8 mouse cellular contexts compared by ENCODE assay signal in the genomic region with DNA sequence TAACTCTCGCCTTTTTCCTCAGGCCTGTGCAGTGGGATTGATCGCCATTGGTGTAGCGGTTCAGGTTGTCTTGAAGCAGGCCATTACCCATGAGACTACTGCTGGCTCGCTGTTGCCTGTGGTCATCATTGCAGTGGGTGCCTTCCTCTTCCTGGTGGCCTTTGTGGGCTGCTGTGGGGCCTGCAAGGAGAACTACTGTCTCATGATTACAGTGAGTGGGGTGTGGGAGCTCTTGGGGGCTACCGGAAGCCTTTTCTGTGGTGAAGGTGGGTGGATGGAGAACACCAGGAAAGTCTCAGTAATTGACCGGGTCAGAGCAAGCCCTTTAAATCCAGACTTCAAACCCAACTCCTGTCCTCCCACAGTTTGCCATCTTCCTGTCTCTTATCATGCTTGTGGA. TPM values are rescaled to one million over a fixed set of nuclear protein-coding genes. Genes with fewer than 3 reads are reported as not detected.
DNase-seq lines count a peak whose midpoint lies in the region; ATAC-seq and TF ChIP-seq lines count a peak whose summit lies in the region.
"Had no signal": no experiment of that assay in that cellular context is flagged by ENCODE, and none has a peak within 500 bp of the region (broad histone marks: within the 10 kb centered on the region; RNA-seq: fewer than 3 reads in every experiment).

No protein-coding gene starts in this region.

- no peak for ATAC-seq in kidney, postnatal 0 days (replicated peaks; ENCODE audit: low FRiP score, low read depth)
- no peak for ATAC-seq in embryonic facial prominence, embryonic 13.5 days (ENCODE audit: insufficient number of reproducible peaks, insufficient read depth, low FRiP score, low TSS enrichment, low read depth)
- no peak for ATAC-seq in hindbrain, postnatal 0 days
- ATAC-seq in neural tube, embryonic 12.5 days (ENCODE audit: low FRiP score, low read depth), result no peak

- peak overlapping the region; percentile 42; the same call in 1 of the 2 replicates for H3K9ac ChIP-seq in kidney, postnatal 0 days (ENCODE audit: low read depth, low read length)
- H3K9ac ChIP-seq in embryonic facial prominence, embryonic 13.5 days, result peak overlapping the region; percentile 98; the same call in 1 of the 2 replicates
- H3K9ac ChIP-seq in hindbrain, postnatal 0 days (replicated peaks; ENCODE audit: low read length), result no peak overlapping the region
- no peak overlapping the region for H3K9ac ChIP-seq in neural tube, embryonic 12.5 days

- H3K9me3 ChIP-seq in kidney, postnatal 0 days (replicated peaks; ENCODE audit: low read length), result no peaks in the 10 kb centered on the region
- H3K9me3 ChIP-seq in embryonic facial prominence, embryonic 13.5 days, result no peaks in the 10 kb centered on the region
- no peaks in the 10 kb centered on the region for H3K9me3 ChIP-seq in hindbrain, postnatal 0 days (ENCODE audit: low read length)
- no peaks in the 10 kb centered on the region for H3K9me3 ChIP-seq in neural tube, embryonic 12.5 days

- peak overlapping the region; percentile 67 for H3K4me2 ChIP-seq in kidney, postnatal 0 days (ENCODE audit: low read length)
- peak overlapping the region; percentile 76 for H3K4me2 ChIP-seq in embryonic facial prominence, embryonic 13.5 days
- peak overlapping the region; percentile 63 for H3K4me2 ChIP-seq in hindbrain, postnatal 0 days (ENCODE audit: low read depth, low read length)
- peak overlapping the region; percentile 87 for H3K4me2 ChIP-seq in neural tube, embryonic 12.5 days (replicated peaks)

- H3K4me3 ChIP-seq in kidney, postnatal 0 days (replicated peaks; ENCODE audit: low read depth, low read length), result peak overlapping the region; percentile 91
- peak overlapping the region; percentile 86 for H3K4me3 ChIP-seq in embryonic facial prominence, embryonic 13.5 days
- H3K4me3 ChIP-seq in hindbrain, postnatal 0 days (ENCODE audit: low read length), result peak overlapping the region; percentile 87
- H3K4me3 ChIP-seq in neural tube, embryonic 12.5 days, result 0 out of 2 replicates have a peak overlapping the region, but pooled peaks have one; percentile 74

- H3K36me3 ChIP-seq in kidney, postnatal 0 days (ENCODE audit: insufficient read depth, low read length), result peaks cover 16% of the 10 kb centered on the region; the same call in 1 of the 2 replicates
- H3K36me3 ChIP-seq in embryonic facial prominence, embryonic 13.5 days, result peaks cover 50% of the 10 kb centered on the region
- H3K36me3 ChIP-seq in hindbrain, postnatal 0 days (ENCODE audit: insufficient read depth, low read length), result no peaks in the 10 kb centered on the region; the same call in 1 of the 2 replicates
- H3K36me3 ChIP-seq in neural tube, embryonic 12.5 days, result no peaks in the 10 kb centered on the region

- WGBS in kidney, postnatal 0 days, result 73% methylated on average over 6 of the region's 6 CpGs
- 89% methylated on average over 6 of the region's 6 CpGs for WGBS in embryonic facial prominence, embryonic 13.5 days
- 76% methylated on average over 6 of the region's 6 CpGs for WGBS in hindbrain, postnatal 0 days
- 92% methylated on average over 6 of the region's 6 CpGs for WGBS in neural tube, embryonic 12.5 days

- H3K27me3 ChIP-seq in kidney, postnatal 0 days (ENCODE audit: insufficient read depth, low read length), result no peaks in the 10 kb centered on the region
- H3K27me3 ChIP-seq in embryonic facial prominence, embryonic 13.5 days, result no peaks in the 10 kb centered on the region
- H3K27me3 ChIP-seq in hindbrain, postnatal 0 days (ENCODE audit: insufficient read depth, low read length), result no peaks in the 10 kb centered on the region
- H3K27me3 ChIP-seq in neural tube, embryonic 12.5 days (replicated peaks), result no peaks in the 10 kb centered on the region

- peaks cover 12% of the 10 kb centered on the region for H3K4me1 ChIP-seq in kidney, postnatal 0 days (replicated peaks; ENCODE audit: insufficient read depth, low read length)
- H3K4me1 ChIP-seq in embryonic facial prominence, embryonic 13.5 days, result peaks cover 33% of the 10 kb centered on the region
- no peaks in the 10 kb centered on the region for H3K4me1 ChIP-seq in hindbrain, postnatal 0 days (ENCODE audit: insufficient read depth, low read length)
- H3K4me1 ChIP-seq in neural tube, embryonic 12.5 days, result peaks cover 16% of the 10 kb centered on the region; the same call in 1 of the 2 replicates

- TF ChIP-seq CTCF in kidney, postnatal 0 days (IDR thresholded peaks at IDR 0.05; ENCODE audit: low read depth), result no peak
- TF ChIP-seq CTCF in hindbrain, postnatal 0 days (IDR thresholded peaks at IDR 0.05; ENCODE audit: low read depth), result no peak

- DNase-seq in kidney, postnatal 0 days (ENCODE audit: low spot score), result no peak
- DNase-seq in kidney, postnatal 25 days, result no peak
- no peak for DNase-seq in hindbrain, postnatal 0 days (ENCODE audit: low spot score)
- no peak for DNase-seq in urinary bladder, postnatal 36 days (ENCODE audit: low spot score in 2 of 2)
- DNase-seq in thymus, postnatal 10 days (ENCODE audit: low spot score in 2 of 2), result no peak
- DNase-seq: cerebellum, postnatal 25 days had no signal

- H3K27ac ChIP-seq in kidney, postnatal 0 days, result no peak overlapping the region
- 0 out of 2 replicates have a peak overlapping the region, but pooled peaks have one; percentile 94 for H3K27ac ChIP-seq in embryonic facial prominence, embryonic 13.5 days
- no peak overlapping the region; the same call in 1 of the 2 replicates for H3K27ac ChIP-seq in hindbrain, postnatal 0 days
- no peak overlapping the region for H3K27ac ChIP-seq in neural tube, embryonic 12.5 days

RNA-seq across cellular contexts. Expression of gene Cd63, which starts 10.6 kb away (rescaled TPM):
- polyA plus RNA-seq in kidney, postnatal 0 days (2015; fragmentation: Nextera tagmentation; extraction: Ambion mirVana), result 1,350 and 1,394 TPM in 2 replicates
- 663 and 674 TPM in 2 replicates for polyA plus RNA-seq in embryonic facial prominence, embryonic 13.5 days (2015; fragmentation: Nextera tagmentation; extraction: Ambion mirVana)
- 35.2 and 40.9 TPM in 2 replicates for total RNA-seq in hindbrain, postnatal 0 days (2014; rRNA removed)
- 417 and 436 TPM in 2 replicates for polyA plus RNA-seq in hindbrain, postnatal 0 days (2015; fragmentation: Nextera tagmentation; extraction: Ambion mirVana)
- 199 and 208 TPM in 2 replicates for polyA plus RNA-seq in neural tube, embryonic 12.5 days (2016; fragmentation: Nextera tagmentation; extraction: Ambion mirVana)

RNA-seq across cellular contexts. Expression of gene Rdh5, which starts 11.3 kb away (rescaled TPM):
- 12.9 and 15.0 TPM in 2 replicates for polyA plus RNA-seq in kidney, postnatal 0 days (2015; fragmentation: Nextera tagmentation; extraction: Ambion mirVana)
- 12.7 and 16.4 TPM in 2 replicates for polyA plus RNA-seq in embryonic facial prominence, embryonic 13.5 days (2015; fragmentation: Nextera tagmentation; extraction: Ambion mirVana)
- 22.6 and 24.8 TPM in 2 replicates for total RNA-seq in hindbrain, postnatal 0 days (2014; rRNA removed)
- polyA plus RNA-seq in hindbrain, postnatal 0 days (2015; fragmentation: Nextera tagmentation; extraction: Ambion mirVana), result 21.0 and 29.2 TPM in 2 replicates
- polyA plus RNA-seq in neural tube, embryonic 12.5 days (2016; fragmentation: Nextera tagmentation; extraction: Ambion mirVana), result 13.5 and 15.7 TPM in 2 replicates

RNA-seq across cellular contexts. Expression of gene Bloc1s1, which starts 12.4 kb away (rescaled TPM):
- polyA plus RNA-seq in kidney, postnatal 0 days (2015; fragmentation: Nextera tagmentation; extraction: Ambion mirVana), result 272 and 276 TPM in 2 replicates
- polyA plus RNA-seq in embryonic facial prominence, embryonic 13.5 days (2015; fragmentation: Nextera tagmentation; extraction: Ambion mirVana), result 206 and 216 TPM in 2 replicates
- total RNA-seq in hindbrain, postnatal 0 days (2014; rRNA removed), result 70.9 and 97.6 TPM in 2 replicates
- 292 and 298 TPM in 2 replicates for polyA plus RNA-seq in hindbrain, postnatal 0 days (2015; fragmentation: Nextera tagmentation; extraction: Ambion mirVana)
- polyA plus RNA-seq in neural tube, embryonic 12.5 days (2016; fragmentation: Nextera tagmentation; extraction: Ambion mirVana), result 227 and 233 TPM in 2 replicates

RNA-seq across cellular contexts. Expression of gene Gdf11, which starts 19.9 kb away (rescaled TPM):
- polyA plus RNA-seq in kidney, postnatal 0 days (2015; fragmentation: Nextera tagmentation; extraction: Ambion mirVana), result 7.7 and 8.2 TPM in 2 replicates
- polyA plus RNA-seq in embryonic facial prominence, embryonic 13.5 days (2015; fragmentation: Nextera tagmentation; extraction: Ambion mirVana), result 7.0 and 8.3 TPM in 2 replicates
- total RNA-seq in hindbrain, postnatal 0 days (2014; rRNA removed), result 15.9 and 18.8 TPM in 2 replicates
- 6.7 and 7.6 TPM in 2 replicates for polyA plus RNA-seq in hindbrain, postnatal 0 days (2015; fragmentation: Nextera tagmentation; extraction: Ambion mirVana)
- polyA plus RNA-seq in neural tube, embryonic 12.5 days (2016; fragmentation: Nextera tagmentation; extraction: Ambion mirVana), result 20.1 and 20.4 TPM in 2 replicates

RNA-seq across cellular contexts. Expression of gene Itga7, which starts 22.2 kb away (rescaled TPM):
- 3.8 TPM in 2 replicates for polyA plus RNA-seq in kidney, postnatal 0 days (2015; fragmentation: Nextera tagmentation; extraction: Ambion mirVana)
- polyA plus RNA-seq in embryonic facial prominence, embryonic 13.5 days (2015; fragmentation: Nextera tagmentation; extraction: Ambion mirVana), result 1.2 and 2.0 TPM in 2 replicates
- total RNA-seq in hindbrain, postnatal 0 days (2014; rRNA removed), result 29.0 and 30.6 TPM in 2 replicates
- 15.1 and 16.9 TPM in 2 replicates for polyA plus RNA-seq in hindbrain, postnatal 0 days (2015; fragmentation: Nextera tagmentation; extraction: Ambion mirVana)
- polyA plus RNA-seq in neural tube, embryonic 12.5 days (2016; fragmentation: Nextera tagmentation; extraction: Ambion mirVana), result 7.9 and 8.3 TPM in 2 replicates

Comparison
In these comparisons a context has a peak if more than half of its experiments do, and no peak if none do; other contexts are left out.
1. H3K9ac ChIP-seq: peak in kidney, postnatal 0 days (single experiment) and embryonic facial prominence, embryonic 13.5 days (single experiment); none in hindbrain, postnatal 0 days (single experiment) and neural tube, embryonic 12.5 days (single experiment).
2. Peak in every context shown above with its lines, with median percentiles within 50 percentile points of each other: H3K4me2 ChIP-seq and H3K4me3 ChIP-seq.